Mouse (Mus musculus) megakaryocyte progenitor cell, adult 5-6 weeks (primary cell): Measurements from ENCODE around the gene Smarca2. TPM values are rescaled to one million over a fixed set of nuclear protein-coding genes. Genes with fewer than 3 reads are reported as not detected.
"Not testable (repeated sequence)": the region's sequence is repeated elsewhere in the genome, so short reads cannot be mapped to it uniquely, and the experiment has no call there.

Source experiments
- ATAC-seq: replicated peaks from 2 replicates; pipeline ENCODE4 v1.8.0; 2016; ENCODE audit warnings: mild to moderate bottlenecking, moderate TSS enrichment, inconsistent platforms; ENCODE audit not compliant: poor library complexity
- total RNA-seq, 2 experiments: library from RNA; stranded (forward) in 1 of 2; stranded (reverse) in 1 of 2; fragments of 157-497, 149-512 nt in 1 of 2; fragments of 200-1000 nt in 1 of 2; gene quantifications; 2 replicates each; pipeline versions ENCODE4 v1.2.3 to v1.2.4; 2015 to 2017

The Smarca2 gene
- total RNA-seq, 2 experiments from 2014 or later = 50.3 to 68.9 TPM

DNA sequence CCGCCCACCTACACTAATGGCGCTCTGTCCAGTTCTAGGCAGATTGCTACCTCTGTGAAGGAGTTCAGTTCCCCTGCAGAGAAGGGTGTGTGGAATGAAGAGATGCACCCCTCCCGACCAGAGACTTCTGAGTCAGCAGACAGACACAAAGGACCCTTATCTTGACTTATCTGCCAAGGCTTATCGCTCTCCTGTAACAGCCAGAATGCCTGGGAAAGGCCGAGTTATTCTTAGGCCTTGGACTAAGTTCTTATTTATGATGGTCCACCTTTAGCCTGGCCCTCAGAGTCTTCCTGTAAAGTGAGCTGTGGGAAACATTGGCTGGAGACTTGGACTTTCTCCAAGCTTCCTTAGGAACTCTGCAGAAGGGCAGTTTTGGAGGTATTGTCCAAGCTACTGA is 8.8 kb downstream of the Smarca2 start:
- ATAC-seq = peak; percentile 30; the same call in 1 of the 2 replicates

DNA sequence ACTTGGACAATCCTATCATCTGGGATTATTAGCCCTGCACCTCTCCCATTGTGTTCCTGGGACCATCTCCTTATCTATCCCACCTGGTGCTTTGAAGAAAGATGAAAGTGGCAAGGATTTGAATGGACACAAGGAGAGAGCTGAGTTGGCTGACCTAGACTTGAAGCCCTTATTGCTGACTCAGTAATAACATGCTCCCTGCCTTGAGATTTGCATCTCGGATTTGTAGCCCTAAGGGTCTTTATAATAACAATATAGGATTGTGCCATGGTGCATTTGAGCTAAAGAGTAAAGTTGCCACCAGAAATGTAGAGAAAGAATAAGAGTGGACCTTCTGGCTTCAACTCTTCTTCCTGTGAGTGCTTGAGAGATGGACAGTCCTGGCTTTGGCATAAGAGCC is 11.4 kb downstream of the Smarca2 start:
- no peak for ATAC-seq

DNA sequence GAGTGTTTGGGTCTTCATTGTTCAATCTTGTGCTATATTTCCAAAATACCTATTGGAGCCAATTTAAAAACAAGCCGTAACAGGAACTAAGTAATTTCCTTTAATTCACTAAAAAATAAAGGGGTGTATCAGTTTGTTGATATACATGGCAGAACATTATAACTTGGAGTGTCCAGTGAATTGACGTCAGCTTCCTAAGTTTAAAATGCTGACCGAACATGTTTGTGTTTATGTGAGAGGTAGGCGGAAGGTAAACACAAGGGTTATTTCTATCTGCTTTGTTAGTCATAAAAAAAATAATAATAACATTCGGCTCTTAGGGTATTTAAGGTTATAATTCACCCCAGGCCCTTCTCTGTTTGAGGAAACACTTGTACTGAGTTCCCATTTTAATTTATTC is 12.4 kb downstream of the Smarca2 start:
- ATAC-seq = no peak

DNA sequence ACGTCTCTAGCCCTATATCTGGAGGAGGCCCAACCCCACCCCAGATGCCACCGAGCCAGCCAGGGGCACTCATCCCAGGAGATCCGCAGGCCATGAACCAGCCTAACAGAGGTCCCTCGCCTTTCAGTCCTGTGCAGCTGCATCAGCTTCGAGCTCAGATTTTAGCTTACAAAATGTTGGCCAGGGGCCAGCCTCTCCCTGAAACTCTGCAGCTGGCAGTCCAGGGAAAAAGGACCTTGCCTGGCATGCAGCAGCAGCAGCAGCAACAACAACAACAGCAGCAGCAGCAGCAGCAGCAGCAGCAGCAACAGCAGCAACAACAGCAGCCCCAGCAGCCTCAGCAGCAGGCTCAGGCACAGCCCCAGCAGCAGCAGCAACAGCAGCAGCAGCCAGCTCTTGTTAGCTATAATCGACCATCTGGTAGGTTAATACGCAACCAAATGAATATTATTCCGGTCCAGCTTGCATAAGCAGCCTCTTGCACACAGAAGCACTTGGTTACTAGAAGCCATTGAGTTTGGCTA is 25.9 kb downstream of the Smarca2 start:
- ATAC-seq = no peak

DNA sequence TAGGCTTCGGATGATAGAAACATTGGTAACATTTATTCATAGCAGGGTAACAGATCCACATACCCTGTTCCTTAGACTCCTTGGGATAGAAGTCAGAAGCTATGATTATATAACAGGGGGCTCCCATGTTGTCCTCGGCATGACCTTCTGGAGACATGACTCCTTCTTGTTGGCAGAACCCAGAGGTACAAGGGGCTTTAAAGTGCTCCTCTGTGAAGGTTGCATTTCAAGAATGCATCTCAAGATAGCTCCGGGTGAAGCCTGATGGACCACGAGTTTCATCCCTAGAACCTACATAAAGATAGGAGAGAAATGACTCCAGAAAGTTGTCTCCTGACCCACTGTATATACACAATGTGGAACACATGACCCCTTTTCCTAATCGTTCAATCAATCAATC is 27.4 kb downstream of the Smarca2 start:
- no peak for ATAC-seq

DNA sequence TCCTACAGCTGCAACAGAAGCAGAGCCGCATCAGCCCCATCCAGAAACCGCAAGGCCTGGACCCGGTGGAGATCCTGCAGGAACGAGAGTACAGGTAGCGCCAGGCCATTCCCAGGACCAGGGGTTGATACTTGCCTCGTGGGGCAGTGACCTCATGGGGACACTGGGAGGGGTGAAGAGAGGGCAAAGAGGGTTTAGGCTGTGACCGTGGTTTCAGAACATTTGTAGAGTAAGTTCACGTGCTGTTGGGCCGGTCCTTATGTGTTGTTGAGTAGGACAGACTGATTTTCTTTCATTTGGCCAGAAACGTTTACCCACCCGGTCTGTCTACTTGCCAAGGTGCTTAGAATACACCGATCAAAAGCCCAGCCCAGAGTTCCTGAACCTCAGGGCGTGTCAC is 35.7 kb downstream of the Smarca2 start:
- ATAC-seq = no peak

DNA sequence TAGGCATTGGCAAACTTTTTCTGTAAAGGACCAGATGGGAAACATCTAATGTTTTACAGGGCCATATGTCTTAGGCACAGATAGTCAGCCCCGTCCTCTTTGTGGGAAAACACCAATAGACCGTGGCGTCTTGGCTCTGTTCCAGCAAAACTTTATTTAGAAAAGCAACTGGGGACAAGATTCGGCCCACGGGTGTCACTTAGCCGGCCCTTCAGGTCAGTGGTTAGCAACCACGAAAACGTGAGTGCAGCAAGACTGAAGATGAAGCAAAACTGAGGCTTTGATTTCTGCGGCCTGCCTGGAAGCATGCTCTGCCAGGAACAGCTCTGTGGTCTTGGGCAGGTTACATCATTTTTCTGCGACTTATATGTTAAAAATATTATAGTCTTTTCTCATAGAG is 36.4 kb downstream of the Smarca2 start:
- ATAC-seq = no peak

DNA sequence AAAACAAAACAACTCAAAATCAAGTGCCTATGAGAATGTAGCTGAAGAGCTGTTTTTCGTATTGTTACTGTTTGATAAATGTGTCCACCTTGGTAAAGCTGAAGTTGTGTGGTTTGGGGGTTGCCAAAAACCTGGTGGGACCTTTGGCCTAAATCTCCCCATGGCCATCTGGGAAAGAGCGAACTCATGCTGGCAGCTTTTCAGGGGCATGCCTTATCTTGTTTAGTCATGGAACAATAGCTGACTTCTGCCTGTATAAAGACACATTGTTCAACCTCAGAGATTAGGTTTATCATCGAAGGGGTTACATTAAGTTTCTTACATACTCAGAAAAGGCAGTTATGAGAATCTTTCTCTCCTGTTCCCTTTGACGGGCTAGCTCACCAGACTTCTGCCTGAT is 38.2 kb downstream of the Smarca2 start:
- peak; percentile 51 for ATAC-seq

DNA sequence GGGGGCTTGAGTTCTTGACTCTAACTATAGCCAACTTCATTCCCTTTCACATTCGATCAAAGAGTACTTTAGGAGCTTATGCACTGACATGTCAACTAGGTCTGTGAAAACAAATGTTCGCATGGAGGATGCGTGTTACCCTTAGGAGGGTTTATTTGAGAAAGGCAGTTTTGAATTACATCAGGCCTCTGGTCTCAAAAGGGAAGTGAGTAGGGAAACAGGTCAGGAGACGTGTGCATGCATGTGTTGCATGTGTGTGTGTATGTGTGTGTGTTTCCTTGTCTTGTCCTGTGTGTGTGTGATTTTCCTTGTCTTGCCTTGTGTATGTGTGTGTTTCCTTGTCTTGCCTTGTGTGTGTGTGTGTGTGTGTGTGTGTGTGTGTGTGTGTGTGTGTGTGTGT is 39.1 kb downstream of the Smarca2 start:
- ATAC-seq = peak; percentile 47; the same call in 1 of the 2 replicates

DNA sequence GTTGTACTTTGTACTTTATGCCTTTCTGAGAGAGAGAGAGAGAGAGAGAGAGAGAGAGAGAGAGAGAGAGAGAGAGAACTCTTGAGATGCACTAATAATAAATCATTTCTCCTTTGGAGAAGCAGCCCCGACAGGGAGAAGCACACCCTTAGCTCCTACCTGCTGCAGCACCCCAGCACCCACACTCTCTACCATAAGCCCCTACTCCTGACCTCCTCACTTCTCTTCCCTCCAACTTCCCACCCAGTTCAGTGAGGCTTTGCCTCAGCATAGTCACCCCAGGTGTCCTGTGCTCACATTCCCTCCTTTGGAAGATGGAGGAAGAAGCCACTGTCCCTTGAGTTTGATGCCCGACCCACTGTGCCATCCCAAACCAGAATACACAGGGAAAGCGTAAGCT is 40.2 kb downstream of the Smarca2 start:
- ATAC-seq = no peak

DNA sequence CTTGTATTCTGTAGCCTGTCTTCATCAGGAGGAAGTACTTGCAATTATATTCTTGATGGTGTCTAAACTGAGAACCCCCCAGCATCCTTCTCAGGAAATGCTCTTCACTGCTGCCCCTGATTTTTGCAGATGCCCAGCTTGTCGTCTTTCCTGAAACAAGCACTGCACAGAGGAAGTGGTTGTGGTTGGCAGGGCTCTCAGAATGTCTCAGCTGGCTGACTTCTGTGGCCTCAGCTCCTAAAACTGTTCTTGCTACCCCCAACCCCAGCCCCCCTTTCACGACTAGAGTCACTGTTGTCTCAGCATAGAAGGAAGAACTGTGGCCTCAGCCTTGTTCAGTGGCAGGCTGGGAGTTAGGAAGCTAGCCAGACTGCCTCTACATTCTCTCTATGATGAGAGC is 41.3 kb downstream of the Smarca2 start:
- peak; percentile 86 for ATAC-seq

DNA sequence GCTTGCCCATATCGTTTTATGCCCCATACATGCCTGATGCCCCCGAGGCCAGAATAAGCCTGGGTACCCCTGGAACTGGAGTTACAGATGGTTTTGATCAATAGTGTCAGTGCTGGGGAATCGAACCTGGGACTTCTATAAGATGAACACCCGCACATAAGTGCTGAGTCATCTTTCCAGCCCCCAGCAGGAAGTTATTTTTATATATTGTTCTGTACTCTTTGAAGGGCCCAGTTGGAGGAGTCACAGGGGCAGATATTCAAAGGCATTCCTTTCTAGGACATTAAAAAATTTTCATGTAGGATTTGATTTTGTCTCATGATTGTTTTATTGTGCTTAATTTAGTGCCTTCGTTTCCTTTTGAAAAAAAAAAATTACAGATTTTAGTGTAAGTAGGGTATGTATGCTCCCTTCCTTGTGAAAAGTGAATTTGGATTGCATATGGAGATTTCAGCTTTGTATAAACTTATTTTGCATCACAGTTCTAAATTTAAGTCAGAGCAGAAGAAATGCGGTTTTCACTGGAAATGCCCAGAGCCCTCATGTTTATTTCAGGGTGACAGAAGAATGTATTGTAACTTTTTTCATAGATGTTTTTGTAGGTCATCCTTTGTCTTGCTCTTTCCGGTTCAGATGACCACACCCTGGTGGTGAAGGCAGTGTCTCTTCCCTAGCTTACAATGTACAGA is 45.9 kb downstream of the Smarca2 start:
- ATAC-seq = no peak

DNA sequence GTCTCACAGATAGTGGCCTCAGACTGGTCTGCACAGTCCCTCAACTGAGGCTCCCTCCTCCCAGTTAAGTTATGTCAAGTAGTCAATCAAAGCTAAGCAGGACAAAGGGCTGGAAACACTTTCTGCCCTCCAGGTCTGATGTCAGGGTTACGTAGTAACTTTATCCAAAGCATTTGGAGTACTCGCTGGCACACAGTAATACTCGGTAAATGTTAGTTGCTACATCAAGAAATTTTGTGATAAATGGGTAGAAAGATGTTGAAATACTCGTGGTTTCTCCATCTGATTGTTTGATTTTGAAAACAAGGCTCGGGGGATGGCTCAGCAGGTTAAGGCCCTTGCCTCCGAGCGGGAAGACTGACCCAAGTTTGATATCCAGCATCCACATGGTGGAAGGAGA is 53.5 kb downstream of the Smarca2 start:
- no peak for ATAC-seq

DNA sequence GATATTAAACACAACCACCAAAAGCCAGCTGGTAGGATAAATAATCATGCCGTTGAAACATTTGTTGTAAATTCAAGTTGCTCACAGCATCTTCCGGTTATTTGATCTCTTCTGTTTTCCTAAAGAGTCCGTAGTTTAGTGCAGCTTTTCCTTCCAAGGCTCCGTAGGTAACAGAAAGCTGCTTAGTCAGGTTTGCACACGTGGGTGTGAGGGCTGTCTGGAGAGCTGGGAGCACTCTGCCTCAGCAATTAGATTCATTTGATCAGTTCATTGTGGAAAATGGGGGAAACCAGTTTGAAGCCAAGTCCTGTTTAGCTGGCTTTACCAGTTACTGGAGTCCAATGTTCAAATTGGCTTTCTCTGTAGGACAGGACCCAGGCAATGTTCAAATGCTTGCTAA is 55.1 kb downstream of the Smarca2 start:
- no peak for ATAC-seq

DNA sequence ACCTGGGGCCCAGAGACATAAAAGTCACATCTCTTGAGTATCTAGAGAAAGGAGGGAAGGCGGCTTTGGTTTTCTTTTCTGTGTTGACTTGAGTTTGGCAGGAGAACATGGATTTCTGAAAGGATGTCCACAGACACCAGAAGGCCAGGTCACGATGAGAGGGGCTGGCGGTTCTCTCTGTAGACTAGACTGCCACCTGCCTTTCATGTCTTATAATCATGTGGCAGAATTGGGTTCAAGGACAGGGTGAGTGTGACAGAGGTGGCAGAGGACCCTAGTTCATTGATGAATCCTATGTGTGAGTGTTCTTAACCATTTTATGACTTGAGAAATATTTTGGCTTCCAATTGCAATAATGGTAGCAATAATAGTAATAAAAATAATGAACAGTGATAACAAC is 56.3 kb downstream of the Smarca2 start:
- ATAC-seq = no peak

DNA sequence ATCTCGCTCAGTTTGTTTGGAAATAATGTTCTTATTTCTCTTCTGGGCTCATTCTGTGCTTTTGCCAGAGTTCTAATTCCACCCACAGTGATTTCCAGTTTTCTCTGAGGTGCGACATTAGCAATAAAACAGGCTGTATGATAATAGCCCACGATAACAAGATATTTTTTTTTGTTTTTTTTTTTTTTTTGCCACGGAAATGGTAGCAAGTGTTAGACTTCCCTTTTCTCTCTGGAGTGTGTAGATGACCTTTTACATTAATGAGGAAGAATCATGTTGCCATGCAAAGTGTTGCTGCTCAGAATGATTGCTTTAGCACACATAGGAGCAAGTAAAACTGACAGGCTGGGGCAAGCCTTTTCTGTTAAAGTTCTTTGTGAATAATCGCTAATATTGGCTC is 61.5 kb downstream of the Smarca2 start:
- peak; percentile 60; the same call in 1 of the 2 replicates for ATAC-seq

DNA sequence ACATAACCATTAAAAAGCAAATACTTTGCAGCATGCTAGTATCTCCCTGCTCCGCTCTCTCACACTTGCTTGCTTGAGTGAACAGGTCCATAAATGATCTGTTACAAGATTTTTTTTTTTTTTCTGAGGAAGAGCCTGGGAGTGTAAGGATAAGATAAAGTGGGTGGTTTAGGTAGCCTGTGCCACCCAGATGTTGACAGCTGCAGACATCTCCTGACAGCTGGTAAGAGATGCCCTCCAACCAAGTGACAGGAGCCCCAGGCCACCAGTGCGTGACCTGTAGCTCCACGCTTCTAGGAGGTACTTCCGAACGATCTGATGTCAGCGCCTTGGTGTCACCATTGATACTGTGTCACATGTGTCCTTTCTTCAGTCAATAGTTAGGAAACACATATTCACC is 65.2 kb downstream of the Smarca2 start:
- no peak; the same call in 1 of the 2 replicates for ATAC-seq

DNA sequence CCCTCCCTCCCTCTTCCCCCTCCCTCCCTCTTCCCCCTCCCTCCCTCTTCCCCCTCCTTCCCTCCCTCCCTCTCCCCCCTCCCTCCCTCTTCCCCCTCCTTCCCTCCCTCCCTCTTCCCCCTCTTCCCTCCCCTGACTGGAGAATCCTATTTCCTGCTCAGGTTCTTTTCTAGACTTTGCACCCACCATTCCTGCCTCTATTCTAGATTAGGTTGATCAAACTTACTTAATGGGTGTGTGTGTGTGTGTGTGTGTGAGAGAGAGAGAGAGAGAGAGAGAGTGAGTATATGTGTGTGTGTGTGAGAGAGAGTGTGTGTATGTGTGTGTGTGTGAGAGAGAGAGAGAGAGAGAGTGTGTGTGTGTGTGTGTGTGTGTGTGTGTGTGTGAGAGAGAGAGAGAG is 66.6 kb downstream of the Smarca2 start:
- not testable (repeated sequence) for ATAC-seq

DNA sequence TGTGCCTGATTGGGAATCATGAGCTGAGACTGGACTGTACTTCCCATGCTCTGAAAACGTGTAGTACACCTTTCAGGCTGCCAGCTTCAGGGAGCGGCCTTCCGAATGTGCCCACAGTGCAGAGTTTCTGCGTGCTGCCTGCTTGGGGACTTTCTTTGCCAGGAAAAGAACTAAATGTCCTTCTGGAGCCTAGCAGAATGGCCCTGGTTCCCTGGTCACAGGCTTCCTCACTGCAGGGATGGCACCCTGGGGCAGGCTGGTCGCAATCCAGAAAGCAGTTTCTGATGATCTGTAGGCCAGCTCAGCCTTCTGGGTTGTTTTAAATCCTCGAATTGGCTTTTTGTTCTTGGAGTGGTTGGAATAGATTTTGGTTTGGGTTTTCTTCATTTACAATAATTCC is 71.1 kb downstream of the Smarca2 start:
- no peak for ATAC-seq

DNA sequence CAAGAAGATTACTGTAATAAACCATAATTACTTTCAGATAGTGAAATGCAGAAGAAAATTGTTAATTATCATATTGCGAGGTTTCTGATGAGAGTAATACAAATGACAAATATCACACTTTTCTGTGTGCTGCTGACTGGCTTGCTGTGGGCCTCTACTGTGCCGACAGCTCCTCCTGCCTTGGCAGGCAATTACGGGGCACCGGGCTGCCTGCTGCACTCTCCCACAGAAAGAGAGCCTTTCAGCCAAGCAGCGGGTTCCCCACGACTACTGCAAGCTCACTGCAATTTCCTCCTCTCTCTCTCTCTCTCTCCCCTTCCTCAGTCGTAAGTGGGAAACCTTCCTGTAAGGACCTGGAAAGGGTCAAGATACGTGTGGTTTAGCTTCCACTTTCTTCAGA is 73.7 kb downstream of the Smarca2 start:
- ATAC-seq = no peak

DNA sequence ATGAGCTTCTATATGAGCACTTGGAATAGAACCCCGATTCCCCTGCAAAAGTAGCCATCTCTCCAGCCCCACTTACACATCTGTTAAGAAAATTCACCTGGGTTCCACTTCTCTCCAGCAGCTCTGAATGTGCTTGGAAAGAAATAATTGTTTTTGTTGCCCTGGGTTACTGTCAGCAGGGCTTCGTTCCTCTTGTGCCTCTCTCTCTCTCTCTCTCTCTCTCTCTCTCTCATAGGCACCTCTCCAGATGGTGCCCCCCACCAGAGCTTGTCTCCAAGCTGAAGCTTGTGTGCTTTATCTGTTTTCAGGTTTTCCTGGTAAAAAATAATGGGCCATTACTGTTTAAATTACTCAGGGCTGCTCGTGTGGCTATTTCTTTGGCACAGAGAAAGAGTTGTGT is 74.8 kb downstream of the Smarca2 start:
- no peak for ATAC-seq

DNA sequence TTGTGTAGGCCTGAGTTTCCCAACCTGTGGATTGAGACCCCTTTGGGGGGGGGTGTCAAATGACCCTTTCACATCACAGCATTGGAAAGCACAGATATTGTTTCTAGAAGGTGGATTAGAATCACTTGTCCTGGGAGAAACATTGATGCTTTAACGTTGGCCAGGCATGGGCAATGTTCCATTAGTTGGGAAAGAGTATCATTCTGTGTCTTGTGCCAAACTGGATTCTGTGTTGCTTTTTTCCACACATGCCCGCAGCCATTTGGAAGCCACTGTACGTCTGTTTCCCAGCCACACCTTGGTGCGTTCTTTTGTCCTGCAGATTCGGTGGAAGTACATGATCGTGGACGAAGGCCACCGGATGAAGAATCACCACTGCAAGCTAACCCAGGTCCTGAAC is 76.7 kb downstream of the Smarca2 start:
- ATAC-seq = no peak

DNA sequence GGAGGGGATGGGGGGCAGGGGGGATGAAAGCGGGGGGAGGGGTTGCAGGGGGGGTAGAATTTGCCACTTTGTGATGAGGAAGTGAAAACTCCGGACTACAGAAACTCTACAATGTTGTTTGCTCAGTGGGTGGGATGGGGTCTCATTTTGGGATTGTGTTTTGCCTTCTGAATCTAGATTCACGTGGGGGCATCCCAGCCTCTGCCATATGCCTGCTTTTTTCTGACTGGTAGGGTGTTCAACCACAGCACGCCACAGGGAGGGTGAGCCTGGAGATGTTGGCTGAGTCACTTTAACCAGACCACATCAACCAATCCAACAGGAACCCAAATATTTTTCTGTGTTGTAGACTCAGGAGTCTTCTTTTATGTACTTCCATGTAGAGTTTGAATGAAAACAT is 77.3 kb downstream of the Smarca2 start:
- ATAC-seq = no peak
